Mouse (Mus musculus) urinary bladder, postnatal 14 days (tissue): ENCODE measurements around the gene Stx5a.
A peak's percentile ranks its signal among the peaks of the same experiment; 100 is the strongest.
"Not testable (repeated sequence)": the region's sequence is repeated elsewhere in the genome, so short reads cannot be mapped to it uniquely, and the experiment has no call there.

ENCODE experiments used
- DNase-seq: peaks from one replicate; pipeline ENCODE4 v3.0.0; 2021; ENCODE audit warnings: low spot score

The Stx5a gene

GRCm38 (mm10) chr19:8716767-8717475, 24.3 kb upstream of the Stx5a start:
- DNase-seq = no peak

- peak; percentile 54 for DNase-seq
Measured at GRCm38 (mm10) chr19:8718357-8718756, 22.9 kb upstream of the Stx5a start.

- not testable (repeated sequence) for DNase-seq
Measured at GRCm38 (mm10) chr19:8719037-8719436, 22.2 kb upstream of the Stx5a start.

GRCm38 (mm10) chr19:8721378-8721777, 19.8 kb upstream of the Stx5a start:
- DNase-seq = no peak

GRCm38 (mm10) chr19:8722021-8722420, 19.2 kb upstream of the Stx5a start:
- no peak for DNase-seq

- no peak for DNase-seq
Measured at GRCm38 (mm10) chr19:8722559-8722906, 18.7 kb upstream of the Stx5a start.

- DNase-seq = peak; percentile 95
Measured at GRCm38 (mm10) chr19:8722907-8723573, 18.2 kb upstream of the Stx5a start, which contains the start of gene Slc3a2. Gene Slc3a2, minus strand, starts transcription at chr19:8723369.

- DNase-seq = no peak
Measured at GRCm38 (mm10) chr19:8723574-8724346, 17.5 kb upstream of the Stx5a start.

GRCm38 (mm10) chr19:8724392-8724791, 16.8 kb upstream of the Stx5a start:
- DNase-seq = no peak

- no peak for DNase-seq
Measured at GRCm38 (mm10) chr19:8725081-8725613, 16.1 kb upstream of the Stx5a start.

GRCm38 (mm10) chr19:8726609-8727390, 14.4 kb upstream of the Stx5a start:
- DNase-seq = no peak

- DNase-seq = no peak
Measured at GRCm38 (mm10) chr19:8727495-8728114, 13.6 kb upstream of the Stx5a start.

GRCm38 (mm10) chr19:8728335-8729099, 12.7 kb upstream of the Stx5a start:
- not testable (repeated sequence) for DNase-seq

GRCm38 (mm10) chr19:8734334-8734733, 6.9 kb upstream of the Stx5a start:
- no peak for DNase-seq

- peak; percentile 91 for DNase-seq
Measured at GRCm38 (mm10) chr19:8735389-8736159, 5.6 kb upstream of the Stx5a start, which contains the start of gene Wdr74. Gene Wdr74, plus strand, starts transcription at chr19:8735827.

GRCm38 (mm10) chr19:8736160-8736467, 5.1 kb upstream of the Stx5a start:
- no peak for DNase-seq

- no peak for DNase-seq
Measured at GRCm38 (mm10) chr19:8738911-8739310, 2.3 kb upstream of the Stx5a start.

GRCm38 (mm10) chr19:8739646-8740045, 1.6 kb upstream of the Stx5a start:
- DNase-seq = no peak

GRCm38 (mm10) chr19:8740603-8741002, 610 bp upstream of the Stx5a start, which contains the start of gene 1700092M07Rik:
Gene 1700092M07Rik, plus strand, starts transcription at chr19:8740718.
- no peak for DNase-seq

GRCm38 (mm10) chr19:8742176-8742575, 963 bp downstream of the Stx5a start:
- DNase-seq = no peak
